ENCODE assay signal across 15 mouse cellular contexts in genomic region chr10:35620853-35621252, GRCm38 (mm10).
"Had no signal": no experiment of that assay in that cellular context is flagged by ENCODE, and none has a peak within 500 bp of the region (broad histone marks: within the 10 kb centered on the region; RNA-seq: fewer than 3 reads in every experiment).

No protein-coding gene starts in this region.

- DNase-seq: retina, postnatal 1 day; right cerebral cortex, adult 18-20 months; right cerebral cortex, postnatal 14 days; right cerebral cortex, postnatal 25 days; right cerebral cortex, postnatal 4 days; spleen, adult 18-20 months; thymus, adult 18-20 months; thymus, adult 2 months; thymus, postnatal 14 days; thymus, postnatal 36 days; thymus, postnatal 4 days had no signal

- H3K4me3 ChIP-seq: neural tube, embryonic 13.5 days; neural tube, embryonic 15.5 days; stomach, embryonic 15.5 days had no signal

- H3K9ac ChIP-seq: neural tube, embryonic 13.5 days; neural tube, embryonic 15.5 days; stomach, embryonic 15.5 days had no signal

- H3K27me3 ChIP-seq: neural tube, embryonic 13.5 days; neural tube, embryonic 15.5 days; stomach, embryonic 15.5 days had no signal

- H3K9me3 ChIP-seq: neural tube, embryonic 13.5 days; neural tube, embryonic 15.5 days; stomach, embryonic 15.5 days had no signal

- H3K27ac ChIP-seq: neural tube, embryonic 13.5 days; neural tube, embryonic 15.5 days; stomach, embryonic 15.5 days; stomach, postnatal 0 days had no signal

- H3K4me1 ChIP-seq: neural tube, embryonic 13.5 days; neural tube, embryonic 15.5 days; stomach, embryonic 15.5 days had no signal

- H3K4me2 ChIP-seq: neural tube, embryonic 13.5 days; neural tube, embryonic 15.5 days; stomach, embryonic 15.5 days had no signal

- H3K36me3 ChIP-seq: neural tube, embryonic 13.5 days; neural tube, embryonic 15.5 days; stomach, embryonic 15.5 days had no signal
